Comparison of ENCODE assay signal across 19 mouse cellular contexts in genomic region chr14:120195218-120195617, GRCm38 (mm10).
"Had no signal": no experiment of that assay in that cellular context is flagged by ENCODE, and none has a peak within 500 bp of the region (broad histone marks: within the 10 kb centered on the region; RNA-seq: fewer than 3 reads in every experiment).

No protein-coding gene starts in this region.

- H3K9ac ChIP-seq: limb, embryonic 13.5 days; liver, embryonic 12.5 days; liver, embryonic 15.5 days; midbrain, embryonic 12.5 days; midbrain, embryonic 15.5 days; neural tube, embryonic 12.5 days; neural tube, embryonic 15.5 days had no signal

- H3K4me2 ChIP-seq: limb, embryonic 13.5 days; liver, embryonic 12.5 days; liver, embryonic 15.5 days; midbrain, embryonic 12.5 days; midbrain, embryonic 15.5 days; neural tube, embryonic 12.5 days; neural tube, embryonic 15.5 days had no signal

- H3K27me3 ChIP-seq: limb, embryonic 13.5 days; liver, embryonic 12.5 days; liver, embryonic 15.5 days; midbrain, embryonic 12.5 days; midbrain, embryonic 15.5 days; neural tube, embryonic 12.5 days; neural tube, embryonic 15.5 days had no signal

- H3K36me3 ChIP-seq: limb, embryonic 10.5 days; limb, embryonic 13.5 days; liver, embryonic 12.5 days; liver, embryonic 15.5 days; midbrain, embryonic 12.5 days; midbrain, embryonic 15.5 days; neural tube, embryonic 12.5 days; neural tube, embryonic 15.5 days had no signal

- DNase-seq: kidney, postnatal 25 days; layer of hippocampus, adult 9-11 months; liver; lung, adult 18-20 months; retina, postnatal 1 day; right cerebral cortex, postnatal 25 days; spleen, adult 18-20 months; thymus, postnatal 36 days had no signal

- H3K9me3 ChIP-seq: limb, embryonic 10.5 days; limb, embryonic 13.5 days; liver, embryonic 12.5 days; liver, embryonic 15.5 days; midbrain, embryonic 12.5 days; midbrain, embryonic 15.5 days; neural tube, embryonic 12.5 days; neural tube, embryonic 15.5 days had no signal

- H3K4me1 ChIP-seq: limb, embryonic 10.5 days; limb, embryonic 13.5 days; liver, embryonic 12.5 days; liver, embryonic 15.5 days; midbrain, embryonic 12.5 days; midbrain, embryonic 15.5 days; neural tube, embryonic 12.5 days; neural tube, embryonic 15.5 days had no signal

- H3K4me3 ChIP-seq: layer of hippocampus, adult 2 months; limb, embryonic 10.5 days; limb, embryonic 13.5 days; liver, embryonic 12.5 days; liver, embryonic 15.5 days; midbrain, embryonic 12.5 days; midbrain, embryonic 15.5 days; neural tube, embryonic 12.5 days; neural tube, embryonic 15.5 days had no signal

- ATAC-seq: liver, embryonic 12.5 days; midbrain, embryonic 15.5 days had no signal

- H3K27ac ChIP-seq: kidney, postnatal 0 days; layer of hippocampus, adult 2 months; limb, embryonic 10.5 days; limb, embryonic 13.5 days; liver, embryonic 12.5 days; liver, embryonic 15.5 days; macrophage; midbrain, embryonic 12.5 days; midbrain, embryonic 15.5 days; neural tube, embryonic 12.5 days; neural tube, embryonic 15.5 days had no signal
